Mouse (Mus musculus): Measurements from ENCODE around the gene Lmod3. TPM values are rescaled to one million over a fixed set of nuclear protein-coding genes. Genes with fewer than 3 reads are reported as not detected.
A peak's percentile ranks its signal among the peaks of the same experiment; 100 is the strongest.

Lmod3 gene
- total RNA-seq, 2 experiments from 2014 or later = not detected

- ATAC-seq (replicated peaks; ENCODE audit: low FRiP score, poor library complexity, severe bottlenecking) = no peak
Measured at GRCm38 (mm10) chr6:97207085-97207484, 45.5 kb downstream of the Lmod3 start.

GRCm38 (mm10) chr6:97205439-97205885 is 47.1 kb downstream of the Lmod3 start, which contains the start of gene Uba3:
Uba3 (minus strand) TSS chr6:97205647.
- ATAC-seq (replicated peaks; ENCODE audit: low FRiP score, poor library complexity, severe bottlenecking) = peak; percentile 96

- no peak for ATAC-seq (replicated peaks; ENCODE audit: low FRiP score, poor library complexity, severe bottlenecking)
Measured at GRCm38 (mm10) chr6:97204952-97205351, 47.6 kb downstream of the Lmod3 start.

GRCm38 (mm10) chr6:97204252-97204869 is 48.2 kb downstream of the Lmod3 start:
- no peak for ATAC-seq (replicated peaks; ENCODE audit: low FRiP score, poor library complexity, severe bottlenecking)

- no peak for ATAC-seq (replicated peaks; ENCODE audit: low FRiP score, poor library complexity, severe bottlenecking)
Measured at GRCm38 (mm10) chr6:97202477-97202876, 50.1 kb downstream of the Lmod3 start.

- no peak for ATAC-seq (replicated peaks; ENCODE audit: low FRiP score, poor library complexity, severe bottlenecking)
Measured at GRCm38 (mm10) chr6:97200437-97200836, 52.1 kb downstream of the Lmod3 start.

Other genes starting within 250 kb of the Lmod3 start
- not detected in 2 replicates for gene Fam19a4, start 192.3 kb downstream of the Lmod3 start, total RNA-seq (2015; ENCODE audit: low replicate concordance)
- 0.17 TPM in 1 of 2 replicates, not detected in the other for gene Fam19a4, start 192.3 kb downstream of the Lmod3 start, total RNA-seq (2017; ENCODE audit: low replicate concordance)
- gene Eogt, start 103.6 kb downstream of the Lmod3 start, total RNA-seq (2015; ENCODE audit: low replicate concordance) = 3.3 and 6.1 TPM in 2 replicates
- gene Eogt, start 103.6 kb downstream of the Lmod3 start, total RNA-seq (2017; ENCODE audit: low replicate concordance) = 1.7 and 4.6 TPM in 2 replicates
- gene Tmf1, start 73.6 kb downstream of the Lmod3 start, total RNA-seq (2015; ENCODE audit: low replicate concordance) = 6.7 and 11.7 TPM in 2 replicates
- gene Tmf1, start 73.6 kb downstream of the Lmod3 start, total RNA-seq (2017; ENCODE audit: low replicate concordance) = 50.4 and 64.5 TPM in 2 replicates
- 24.0 and 25.9 TPM in 2 replicates for gene Uba3, start 47.1 kb downstream of the Lmod3 start, total RNA-seq (2015; ENCODE audit: low replicate concordance)
- 35.1 and 38.5 TPM in 2 replicates for gene Uba3, start 47.1 kb downstream of the Lmod3 start, total RNA-seq (2017; ENCODE audit: low replicate concordance)
- gene Arl6ip5, start 42.1 kb downstream of the Lmod3 start, total RNA-seq (2015; ENCODE audit: low replicate concordance) = 10.2 and 16.1 TPM in 2 replicates
- gene Arl6ip5, start 42.1 kb downstream of the Lmod3 start, total RNA-seq (2017; ENCODE audit: low replicate concordance) = 20.6 and 23.8 TPM in 2 replicates